Mouse (Mus musculus) T-helper 17 cell (primary cell): Measurements from ENCODE around the gene Cnr1.

Experiments used
- in situ Hi-C, 2 experiments: fragments of 300-600 bp; cut with MboI, MseI; formaldehyde crosslinking; loops; 1 replicate in 1 of 2; 2 replicates in 1 of 2; pipeline ENCODE4 v1.15.1; 2025; ENCODE audit warnings: high pct_unique_total_duplicates in 2 of 2

The Cnr1 gene

GRCm38 (mm10) chr4:33941557-33941956 lies 17.2 kb downstream of the Cnr1 start:
- in situ Hi-C loops, result no loop called here

- in situ Hi-C loops, result no loop called here
Measured at GRCm38 (mm10) chr4:33943936-33944335, 19.5 kb downstream of the Cnr1 start.

GRCm38 (mm10) chr4:33945742-33946141 lies 21.3 kb downstream of the Cnr1 start:
- in situ Hi-C loops, result no loop called here

GRCm38 (mm10) chr4:33947584-33947983 lies 23.2 kb downstream of the Cnr1 start:
- in situ Hi-C loops, result no loop called here

GRCm38 (mm10) chr4:33957398-33957797 lies 33.0 kb downstream of the Cnr1 start:
- in situ Hi-C loops, result no loop called here

- in situ Hi-C loops, result no loop called here
Measured at GRCm38 (mm10) chr4:33958515-33958914, 34.1 kb downstream of the Cnr1 start.

- in situ Hi-C loops, result no loop called here
Measured at GRCm38 (mm10) chr4:33959841-33960240, 35.4 kb downstream of the Cnr1 start.

- in situ Hi-C loops, result no loop called here
Measured at GRCm38 (mm10) chr4:33970726-33971125, 46.3 kb downstream of the Cnr1 start.

- in situ Hi-C loops, result no loop called here
Measured at GRCm38 (mm10) chr4:33988466-33989089, 64.2 kb downstream of the Cnr1 start.

GRCm38 (mm10) chr4:33992687-33993086 lies 68.3 kb downstream of the Cnr1 start:
- in situ Hi-C loops, result loop anchor here in 1 of 2 experiments (10.0 kb wide), 1 partner anchor 1848 kb away; no protein-coding TSS in a partner anchor

GRCm38 (mm10) chr4:33996382-33996781 lies 72.0 kb downstream of the Cnr1 start:
- in situ Hi-C loops, result loop anchor here in 1 of 2 experiments (10.0 kb wide), 1 partner anchor 1852 kb away; no protein-coding TSS in a partner anchor
